Mouse (Mus musculus) MEL-GATA-1-ER (cell line): ENCODE data around the gene Irak3.

Experiments used
- DNase-seq: peaks from one replicate; pipeline ENCODE4 v3.0.0-alpha.2; 2012; ENCODE audit warnings: low read depth; ENCODE audit errors: extremely low read depth

The Irak3 gene

GRCm38 (mm10) chr10:120164931-120165792 lies 36.8 kb downstream of the Irak3 start:
- no peak for DNase-seq

- DNase-seq: no peak
Observed at GRCm38 (mm10) chr10:120163490-120163889, 38.4 kb downstream of the Irak3 start.

GRCm38 (mm10) chr10:120162840-120163239 lies 39.1 kb downstream of the Irak3 start:
- no peak for DNase-seq

- peak; percentile 73 for DNase-seq
Observed at GRCm38 (mm10) chr10:120160533-120160932, 41.4 kb downstream of the Irak3 start.

- DNase-seq: no peak
Observed at GRCm38 (mm10) chr10:120153911-120154310, 48.0 kb downstream of the Irak3 start.

- DNase-seq: no peak
Observed at GRCm38 (mm10) chr10:120151672-120152071, 50.3 kb downstream of the Irak3 start.

- DNase-seq: peak; percentile 74
Observed at GRCm38 (mm10) chr10:120140916-120141516, 60.9 kb downstream of the Irak3 start.

GRCm38 (mm10) chr10:120140193-120140592 lies 61.7 kb downstream of the Irak3 start:
- peak; percentile 66 for DNase-seq

- peak; percentile 10 for DNase-seq
Observed at GRCm38 (mm10) chr10:120136020-120136562, 65.8 kb downstream of the Irak3 start.

GRCm38 (mm10) chr10:120133697-120134096 lies 68.2 kb downstream of the Irak3 start:
- no peak for DNase-seq

- DNase-seq: no peak
Observed at GRCm38 (mm10) chr10:120130621-120131020, 71.3 kb downstream of the Irak3 start.

- no peak for DNase-seq
Observed at GRCm38 (mm10) chr10:120128601-120129277, 73.2 kb downstream of the Irak3 start.

GRCm38 (mm10) chr10:120125465-120125857 lies 76.5 kb downstream of the Irak3 start:
- DNase-seq: no peak

- DNase-seq: no peak
Observed at GRCm38 (mm10) chr10:120124801-120125464, 77.0 kb downstream of the Irak3 start.

- DNase-seq: no peak
Observed at GRCm38 (mm10) chr10:120123721-120124120, 78.2 kb downstream of the Irak3 start.

GRCm38 (mm10) chr10:120115249-120115648 lies 86.7 kb downstream of the Irak3 start:
- DNase-seq: no peak

- DNase-seq: no peak
Observed at GRCm38 (mm10) chr10:120114493-120114892, 87.4 kb downstream of the Irak3 start.

GRCm38 (mm10) chr10:120113980-120114379 lies 88.0 kb downstream of the Irak3 start:
- no peak for DNase-seq

GRCm38 (mm10) chr10:120113482-120113881 lies 88.4 kb downstream of the Irak3 start:
- peak; percentile 74 for DNase-seq

GRCm38 (mm10) chr10:120112507-120113396 lies 89.2 kb downstream of the Irak3 start, which contains the start of gene Helb:
Helb (minus strand) TSS chr10:120112987.
- peak; percentile 85 for DNase-seq
